Mouse (Mus musculus) erythroblast, embryonic 14.5 days (primary cell): ENCODE data around the gene Cacna1c.

Experiments used
- GATA1 ChIP-seq: IDR thresholded peaks from 2 replicates; pipeline ENCODE4 v1.6.1; 2012; ENCODE audit warnings: low read length, inconsistent platforms, mixed read lengths
- TAL1 ChIP-seq: IDR thresholded peaks from 3 replicates; pipeline ENCODE4 v1.6.1; 2012; ENCODE audit warnings: low read length, inconsistent platforms, mixed read lengths

DNA sequence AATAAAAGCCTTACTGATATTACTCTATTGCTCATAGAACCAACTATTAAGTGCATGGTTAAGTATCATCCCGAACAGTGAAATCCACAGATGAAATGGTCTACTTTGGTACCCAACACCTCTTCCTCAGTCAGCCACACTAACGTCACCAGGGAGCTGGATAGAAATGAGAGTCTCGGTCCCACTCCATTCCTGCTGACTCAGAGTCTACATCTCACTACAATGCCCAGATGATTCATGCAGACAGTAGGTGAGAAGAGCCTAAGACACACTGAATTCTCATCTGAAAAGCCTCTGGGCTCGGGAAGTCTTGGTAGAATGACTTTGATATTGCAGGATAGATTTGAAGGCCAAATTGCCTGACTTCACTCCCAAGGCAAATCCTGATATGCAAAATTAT, 240.0 kb downstream of the Cacna1c start:
- TF ChIP-seq GATA1 (no peak), TAL1 (no peak)
